Mouse (Mus musculus) liver, embryonic 16.5 days (tissue): ENCODE results near the gene Vstm2l. TPM values are rescaled to one million over a fixed set of nuclear protein-coding genes. Genes with fewer than 3 reads are reported as not detected.

Experiments used
- ATAC-seq: fragments of 200-750 bp; cut with Nextera tagmentation; 2 replicates; pipeline ENCODE4 v1.8.0; 2017; ENCODE audit warnings: low read depth, mild to moderate bottlenecking, moderate number of reproducible peaks, moderate library complexity
- H3K27ac ChIP-seq: fragments of 300-500 bp; sonication (generic); 2 replicates; pipeline ENCODE4 v1.5.1; 2014; ENCODE audit warnings: mild to moderate bottlenecking, low read length
- H3K27me3 ChIP-seq: fragments of 300-500 bp; sonication (generic); 2 replicates; pipeline ENCODE4 v1.6.1; 2014; ENCODE audit warnings: low read depth, low read length, mixed read lengths; ENCODE audit not compliant: control insufficient read depth, insufficient read depth
- H3K36me3 ChIP-seq: fragments of 300-500 bp; sonication (generic); 2 replicates; pipeline ENCODE4 v1.6.1; 2014; ENCODE audit warnings: mild to moderate bottlenecking; ENCODE audit not compliant: control insufficient read depth, insufficient read depth
- H3K4me1 ChIP-seq: fragments of 300-500 bp; sonication (generic); 2 replicates; pipeline ENCODE4 v1.6.1; 2014; ENCODE audit warnings: low read depth, low read length, mixed read lengths; ENCODE audit not compliant: control insufficient read depth
- H3K4me2 ChIP-seq: fragments of 300-500 bp; sonication (generic); 2 replicates; pipeline ENCODE4 v1.6.1; 2014; ENCODE audit warnings: low read depth, low read length, mixed read lengths
- H3K4me3 ChIP-seq: fragments of 300-500 bp; sonication (generic); 2 replicates; pipeline ENCODE4 v1.5.1; 2014; ENCODE audit warnings: low read depth, mild to moderate bottlenecking, low read length
- H3K9ac ChIP-seq: fragments of 300-500 bp; sonication (generic); 2 replicates; pipeline ENCODE4 v1.6.1; 2014; ENCODE audit warnings: low read depth, low read length
- H3K9me3 ChIP-seq: fragments of 300-500 bp; sonication (generic); replicated peaks from 2 replicates; pipeline ENCODE4 v1.6.1; 2016; ENCODE audit warnings: low read length; ENCODE audit not compliant: control insufficient read depth
- WGBS: fragments of 180-500 bp; shearing (Covaris S2); extraction: QIAGEN DNeasy Blood & Tissue Kit; methylation state at CpG from one replicate; pipeline ENCODE4 v1.1.7; 2014; ENCODE audit not compliant: insufficient replicate concordance; 5-methylcytosine and 5-hydroxymethylcytosine counted together
- polyA plus RNA-seq: library from polyadenylated mRNA; unstranded; fragments of >200 nt; fragmentation: Nextera tagmentation; extraction: Ambion mirVana; gene quantifications from 2 replicates; pipeline ENCODE4 v1.2.1, GENCODE M21; 2015

Gene Vstm2l
- polyA plus RNA-seq, 1 experiment from 2014 or later: not detected

DNA sequence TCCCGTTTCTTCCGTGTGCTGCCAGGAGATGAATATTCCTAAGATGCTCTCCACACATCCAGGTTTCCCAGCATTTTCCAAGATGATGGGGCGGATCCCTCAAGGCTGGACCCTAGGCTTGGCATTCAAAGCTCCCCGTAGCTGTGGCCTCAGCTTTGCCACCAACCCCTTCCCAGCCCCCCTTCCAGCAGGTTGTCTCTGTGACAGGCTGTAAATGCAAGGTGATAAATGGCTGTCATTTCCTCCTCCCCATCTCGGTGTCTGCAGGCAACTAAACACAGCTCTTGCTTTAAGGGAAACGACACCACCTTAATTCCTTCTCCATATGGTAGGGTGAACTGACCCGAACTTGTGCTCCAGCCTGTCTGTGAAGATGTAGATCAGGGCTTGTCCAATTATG is 61.1 kb downstream of the Vstm2l start:
- H3K27me3 ChIP-seq: peaks cover 21% of the 10 kb centered on the region
- no peaks in the 10 kb centered on the region for H3K9me3 ChIP-seq
- no peaks in the 10 kb centered on the region for H3K4me1 ChIP-seq
- no peak for ATAC-seq
- no peak overlapping the region for H3K27ac ChIP-seq
- no peak overlapping the region for H3K9ac ChIP-seq
- WGBS: 6% methylated on average over 7 of the region's 7 CpGs
- no peak overlapping the region for H3K4me2 ChIP-seq
- no peak overlapping the region for H3K4me3 ChIP-seq
- no peaks in the 10 kb centered on the region for H3K36me3 ChIP-seq

DNA sequence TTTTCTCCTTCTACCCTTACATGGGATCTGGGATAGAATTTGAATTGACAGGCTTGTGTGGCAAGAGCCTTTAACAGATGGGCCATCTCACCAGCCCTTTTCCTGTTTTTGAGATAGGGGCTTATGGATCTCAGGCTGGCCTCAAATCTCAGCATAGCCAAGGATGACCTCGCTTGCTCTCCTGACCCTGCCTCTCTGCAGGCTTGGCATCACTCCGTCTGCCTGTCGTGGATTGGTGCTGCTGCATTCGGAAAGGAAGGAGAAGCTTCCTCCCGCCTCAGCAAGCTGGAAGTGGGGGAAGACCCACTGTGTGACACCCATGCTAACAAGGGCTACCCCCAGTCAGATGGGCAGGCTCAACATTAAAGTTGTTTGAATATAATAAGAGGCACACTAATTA is 64.8 kb downstream of the Vstm2l start:
- Histone ChIP-seq H3K27me3 (peaks cover 21% of the 10 kb centered on the region), H3K36me3 (no peaks in the 10 kb centered on the region), H3K27ac (no peak overlapping the region), H3K9ac (no peak overlapping the region), H3K4me2 (no peak overlapping the region), H3K4me3 (no peak overlapping the region), H3K4me1 (no peaks in the 10 kb centered on the region), H3K9me3 (no peaks in the 10 kb centered on the region)
- 63% methylated on average over 5 of the region's 5 CpGs for WGBS
- no peak for ATAC-seq

DNA sequence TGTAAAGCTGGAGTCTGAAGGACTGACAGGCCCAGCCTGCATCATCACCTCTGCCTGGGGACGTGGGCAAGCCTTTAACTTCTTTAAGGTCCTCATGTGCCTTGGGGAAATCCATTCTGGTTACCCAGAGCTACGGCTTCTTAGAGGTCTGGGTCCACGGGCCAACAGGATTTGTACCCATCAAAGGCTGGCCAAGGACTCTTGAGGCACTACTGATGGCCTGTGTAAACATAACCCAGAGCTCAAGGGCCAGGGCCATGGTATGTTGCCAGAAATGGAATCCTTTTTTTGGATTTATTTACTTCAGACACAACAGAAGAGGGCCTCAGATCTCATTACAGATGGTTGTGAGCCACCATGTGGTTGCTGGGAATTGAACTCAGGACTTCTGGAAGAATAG is 68.3 kb downstream of the Vstm2l start:
- no peak overlapping the region for H3K4me3 ChIP-seq
- H3K4me2 ChIP-seq: no peak overlapping the region
- H3K36me3 ChIP-seq: no peaks in the 10 kb centered on the region
- no peaks in the 10 kb centered on the region for H3K9me3 ChIP-seq
- no peak overlapping the region for H3K9ac ChIP-seq
- ATAC-seq: no peak
- H3K4me1 ChIP-seq: no peaks in the 10 kb centered on the region
- WGBS: 64% methylated on average over 3 of the region's 3 CpGs
- no peak overlapping the region for H3K27ac ChIP-seq
- no peaks in the 10 kb centered on the region for H3K27me3 ChIP-seq

DNA sequence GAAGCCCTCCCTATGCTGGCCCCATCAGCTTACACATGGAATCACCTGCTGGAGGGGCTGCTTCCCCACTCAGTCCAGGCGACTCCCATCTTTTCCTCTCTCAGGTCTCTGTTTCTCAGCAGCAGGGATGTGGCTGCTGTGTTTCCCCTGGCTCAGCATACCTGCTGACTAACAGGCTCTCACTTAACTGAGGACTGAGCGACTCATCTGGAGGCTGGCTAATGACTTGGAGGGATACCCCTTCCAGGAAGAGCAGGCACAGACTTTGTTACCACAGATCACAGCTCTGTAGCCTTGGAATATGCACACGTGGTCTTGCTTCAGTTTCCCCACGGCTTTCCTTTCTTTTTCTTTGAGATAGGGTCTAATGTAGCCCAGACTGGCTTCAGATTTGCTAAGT is 68.8 kb downstream of the Vstm2l start:
- Histone ChIP-seq H3K9me3 (no peaks in the 10 kb centered on the region), H3K4me1 (no peaks in the 10 kb centered on the region), H3K9ac (no peak overlapping the region), H3K4me2 (no peak overlapping the region), H3K27ac (no peak overlapping the region), H3K27me3 (no peaks in the 10 kb centered on the region), H3K4me3 (no peak overlapping the region), H3K36me3 (no peaks in the 10 kb centered on the region)
- no peak for ATAC-seq
- 77% methylated on average over 4 of the region's 4 CpGs for WGBS

DNA sequence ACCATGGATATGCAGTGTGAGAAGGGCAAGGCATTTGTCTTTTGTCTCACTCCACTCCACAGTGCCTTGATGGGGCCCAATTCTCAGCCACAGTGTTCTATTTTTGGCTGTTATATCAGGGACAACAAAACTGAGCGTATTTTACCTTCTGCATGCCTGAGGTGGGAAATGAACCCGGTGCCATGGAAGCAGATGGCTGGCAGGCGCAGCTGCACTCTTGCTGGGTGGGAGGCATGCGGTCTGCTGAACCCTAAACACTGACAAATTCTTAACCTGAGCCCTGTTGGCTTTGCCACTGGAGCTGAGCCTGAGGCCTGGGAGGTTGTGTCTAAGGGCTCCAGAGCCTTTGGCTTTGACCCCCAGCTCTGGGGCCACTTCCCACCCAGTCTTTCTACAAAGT is 71.2 kb downstream of the Vstm2l start:
- Histone ChIP-seq H3K4me2 (no peak overlapping the region), H3K27me3 (no peaks in the 10 kb centered on the region), H3K4me3 (no peak overlapping the region), H3K36me3 (no peaks in the 10 kb centered on the region), H3K9ac (no peak overlapping the region), H3K9me3 (no peaks in the 10 kb centered on the region), H3K4me1 (no peaks in the 10 kb centered on the region), H3K27ac (no peak overlapping the region)
- ATAC-seq: no peak
- WGBS: 79% methylated on average over 4 of the region's 4 CpGs

DNA sequence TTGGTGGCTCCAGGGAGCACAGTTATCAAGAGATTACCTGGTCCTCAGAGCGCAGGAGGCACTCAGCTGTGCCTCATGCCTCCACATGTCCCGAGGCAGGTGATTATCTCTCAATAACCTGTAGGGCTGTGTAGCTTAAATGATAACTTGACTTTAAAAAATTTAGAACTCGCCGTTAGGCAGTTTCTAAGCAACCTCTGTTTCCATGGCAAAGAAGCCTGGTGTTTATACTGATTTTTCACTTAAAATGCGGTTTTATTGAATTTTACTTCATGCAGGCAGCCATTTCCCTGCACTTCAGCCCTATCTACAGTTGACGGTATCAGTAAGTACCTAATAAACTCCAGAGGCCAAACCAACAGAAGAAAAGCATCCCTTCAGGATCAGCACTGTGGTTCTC is 71.8 kb downstream of the Vstm2l start:
- Histone ChIP-seq H3K4me1 (no peaks in the 10 kb centered on the region), H3K27ac (no peak overlapping the region), H3K9ac (no peak overlapping the region), H3K36me3 (no peaks in the 10 kb centered on the region), H3K4me3 (no peak overlapping the region), H3K9me3 (no peaks in the 10 kb centered on the region), H3K4me2 (no peak overlapping the region), H3K27me3 (no peaks in the 10 kb centered on the region)
- 66% methylated on average over 6 of the region's 6 CpGs for WGBS
- no peak for ATAC-seq

DNA sequence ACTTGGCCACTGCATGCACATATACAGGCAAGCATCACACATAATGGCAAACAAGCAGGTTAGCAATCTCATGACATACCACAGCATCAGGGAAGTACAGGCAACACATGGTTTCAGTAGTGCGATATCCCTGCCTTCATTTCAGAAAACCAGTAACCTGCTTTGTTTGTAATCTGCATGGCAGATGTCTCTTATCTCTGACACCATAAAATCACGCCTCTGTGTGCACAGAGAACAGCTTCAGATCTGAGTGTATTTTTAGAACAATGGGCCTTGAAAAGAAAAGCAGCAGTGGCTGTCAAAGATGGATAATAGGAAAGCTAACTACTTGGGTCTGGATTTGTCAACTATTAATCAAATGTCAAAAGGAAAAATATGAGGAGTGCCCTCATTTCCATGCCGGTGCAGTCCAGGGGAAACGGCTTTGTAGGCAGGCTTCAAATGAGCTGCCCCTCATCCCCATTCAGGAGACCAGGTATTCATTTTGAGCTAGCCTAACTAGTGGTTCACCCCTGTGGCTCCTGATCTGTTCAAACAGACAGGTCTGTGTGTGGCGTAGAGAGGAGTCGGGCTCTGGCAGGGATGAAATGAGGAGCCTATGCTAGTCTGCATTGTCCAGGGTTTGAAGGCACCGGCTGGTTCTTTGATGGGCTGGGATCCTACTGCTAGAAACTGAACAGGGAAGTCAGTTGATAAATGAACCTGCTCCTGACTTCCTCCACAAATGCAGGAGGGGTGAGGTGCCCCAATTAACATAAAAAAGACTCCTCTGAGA is 74.2 kb downstream of the Vstm2l start:
- ATAC-seq: no peak
- Histone ChIP-seq H3K4me3 (no peak overlapping the region), H3K27me3 (no peaks in the 10 kb centered on the region), H3K4me1 (no peaks in the 10 kb centered on the region), H3K36me3 (peaks cover 12% of the 10 kb centered on the region), H3K9me3 (no peaks in the 10 kb centered on the region), H3K27ac (no peak overlapping the region), H3K9ac (no peak overlapping the region), H3K4me2 (no peak overlapping the region)
- 65% methylated on average over 7 of the region's 7 CpGs for WGBS

DNA sequence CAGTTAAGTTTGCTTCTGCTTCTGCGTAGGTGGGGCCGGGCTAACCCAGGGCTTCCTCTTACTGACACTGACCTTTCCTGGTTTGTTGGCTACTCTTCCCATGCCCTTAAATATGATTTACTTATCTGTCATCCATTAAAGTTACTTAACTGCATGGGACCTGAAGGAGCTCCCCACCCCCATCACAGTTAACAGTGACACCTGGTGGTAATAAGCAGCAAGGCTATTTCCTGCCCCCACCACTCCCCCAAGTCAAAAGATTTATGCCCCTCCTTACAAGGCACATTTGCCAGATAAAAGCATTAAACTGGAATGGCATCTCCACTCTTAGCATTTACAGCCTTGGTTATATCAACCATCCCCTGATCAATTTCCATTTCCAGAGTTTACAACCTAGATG is 75.5 kb downstream of the Vstm2l start:
- no peaks in the 10 kb centered on the region for H3K27me3 ChIP-seq
- peaks cover 17% of the 10 kb centered on the region for H3K36me3 ChIP-seq

DNA sequence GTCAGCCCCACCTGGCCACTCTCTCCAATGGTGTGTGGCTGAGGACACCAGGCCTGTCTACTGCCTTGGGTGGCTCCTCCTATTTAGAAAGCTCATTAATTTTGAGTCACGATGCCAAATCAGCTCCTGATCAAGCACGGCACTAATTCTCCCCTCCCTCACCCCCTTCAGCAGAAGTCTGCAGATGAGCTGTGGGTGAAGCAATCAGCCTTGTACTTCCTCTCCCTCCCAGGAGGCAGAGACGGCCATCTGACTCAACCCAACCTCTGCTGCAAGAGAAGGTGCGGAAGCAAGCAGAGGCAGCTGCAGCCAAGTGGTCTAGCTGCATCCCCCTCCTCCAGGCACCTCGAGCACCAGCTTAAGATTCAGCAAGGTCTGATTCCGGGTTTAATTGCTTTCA is 76.6 kb downstream of the Vstm2l start:
- Histone ChIP-seq H3K4me1 (no peaks in the 10 kb centered on the region), H3K9me3 (no peaks in the 10 kb centered on the region), H3K4me3 (no peak overlapping the region), H3K36me3 (peaks cover 26% of the 10 kb centered on the region), H3K4me2 (no peak overlapping the region), H3K27me3 (no peaks in the 10 kb centered on the region), H3K9ac (no peak overlapping the region), H3K27ac (no peak overlapping the region)
- ATAC-seq: no peak
- 49% methylated on average over 6 of the region's 6 CpGs for whole genome bisulfite sequencing

More for the DNA sequence above, 75.5 kb downstream of the Vstm2l start:
- Histone ChIP-seq H3K9me3 (no peaks in the 10 kb centered on the region), H3K27ac (no peak overlapping the region), H3K4me3 (no peak overlapping the region), H3K9ac (no peak overlapping the region), H3K4me1 (no peaks in the 10 kb centered on the region), H3K4me2 (no peak overlapping the region)
- 76% methylated on average over 2 of the region's 2 CpGs for WGBS
- ATAC-seq: no peak
